8 mouse cellular contexts compared by ENCODE assay signal in the genomic region with DNA sequence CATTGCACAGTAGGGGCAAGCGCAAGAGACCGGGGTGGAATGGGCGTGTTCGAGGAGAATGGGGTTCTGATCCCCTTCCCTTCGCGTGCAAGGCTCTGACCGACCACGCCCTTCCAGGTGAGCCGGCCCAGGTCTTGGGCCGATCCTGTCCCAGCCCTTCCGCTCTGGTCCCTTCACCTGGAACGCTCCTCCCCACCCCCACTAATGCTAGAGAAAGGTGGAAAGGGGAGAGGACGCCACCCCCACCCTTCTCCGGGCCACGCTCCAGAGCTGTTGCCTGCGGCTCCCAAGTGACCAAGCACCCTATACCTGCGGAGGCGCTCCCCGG. TPM values are rescaled to one million over a fixed set of nuclear protein-coding genes. Genes with fewer than 3 reads are reported as not detected.
A peak's percentile ranks its signal among the peaks of the same experiment; 100 is the strongest.
DNase-seq lines count a peak whose midpoint lies in the region; ATAC-seq lines count a peak whose summit lies in the region.

No protein-coding gene starts in this region.

- H3K36me3 ChIP-seq in hindbrain, embryonic 10.5 days: peaks cover 40% of the 10 kb centered on the region
- peaks cover 38% of the 10 kb centered on the region for H3K36me3 ChIP-seq in limb, embryonic 13.5 days
- peaks cover 30% of the 10 kb centered on the region for H3K36me3 ChIP-seq in midbrain, embryonic 12.5 days

- ATAC-seq in limb, embryonic 13.5 days (ENCODE audit: low FRiP score, low read depth): peak; percentile 75
- peak; percentile 70 for ATAC-seq in midbrain, embryonic 12.5 days (ENCODE audit: low FRiP score, low read depth)

- peak overlapping the region; percentile 63 for H3K4me3 ChIP-seq in hindbrain, embryonic 10.5 days
- peak overlapping the region; percentile 65 for H3K4me3 ChIP-seq in limb, embryonic 13.5 days
- peak overlapping the region; percentile 80 for H3K4me3 ChIP-seq in midbrain, embryonic 12.5 days

- peak; percentile 61 for DNase-seq in cerebellum, adult 11 months
- DNase-seq in cerebellum, adult 8-10 months: no peak
- DNase-seq in Muller cell, postnatal 12 days (ENCODE audit: inconsistent ontology term): peak; percentile 16
- DNase-seq in hindbrain, embryonic 10.5 days (ENCODE audit: low spot score): no peak
- no peak for DNase-seq in layer of hippocampus, postnatal 14 days (ENCODE audit: low spot score in 2 of 2)
- no peak for DNase-seq in layer of hippocampus, adult 8-10 months (ENCODE audit: low spot score in 2 of 2)

- H3K27me3 ChIP-seq in hindbrain, embryonic 10.5 days (ENCODE audit: insufficient read depth, poor library complexity, severe bottlenecking): no peaks in the 10 kb centered on the region
- H3K27me3 ChIP-seq in limb, embryonic 13.5 days: no peaks in the 10 kb centered on the region
- no peaks in the 10 kb centered on the region for H3K27me3 ChIP-seq in midbrain, embryonic 12.5 days

- peak overlapping the region; percentile 96 for H3K4me2 ChIP-seq in limb, embryonic 13.5 days (replicated peaks)
- H3K4me2 ChIP-seq in midbrain, embryonic 12.5 days (replicated peaks): peak overlapping the region; percentile 97

- peak overlapping the region; percentile 84 for H3K27ac ChIP-seq in hindbrain, embryonic 10.5 days
- H3K27ac ChIP-seq in limb, embryonic 13.5 days: 0 out of 2 replicates have a peak overlapping the region, but pooled peaks have one; percentile 10
- H3K27ac ChIP-seq in midbrain, embryonic 12.5 days (replicated peaks): no peak overlapping the region

- H3K9me3 ChIP-seq in hindbrain, embryonic 10.5 days: no peaks in the 10 kb centered on the region
- no peaks in the 10 kb centered on the region for H3K9me3 ChIP-seq in limb, embryonic 13.5 days
- H3K9me3 ChIP-seq in midbrain, embryonic 12.5 days: no peaks in the 10 kb centered on the region

- peak overlapping the region; percentile 75 for H3K9ac ChIP-seq in limb, embryonic 13.5 days
- H3K9ac ChIP-seq in midbrain, embryonic 12.5 days (replicated peaks): peak overlapping the region; percentile 84

- peaks cover 22% of the 10 kb centered on the region for H3K4me1 ChIP-seq in hindbrain, embryonic 10.5 days (replicated peaks)
- H3K4me1 ChIP-seq in limb, embryonic 13.5 days: peaks cover 22% of the 10 kb centered on the region
- H3K4me1 ChIP-seq in midbrain, embryonic 12.5 days: peaks cover 11% of the 10 kb centered on the region

- under 1% methylated on average over 19 of the region's 19 CpGs for WGBS in hindbrain, embryonic 10.5 days
- under 1% methylated on average over 19 of the region's 19 CpGs for WGBS in limb, embryonic 13.5 days
- 1% methylated on average over 19 of the region's 19 CpGs for WGBS in midbrain, embryonic 12.5 days

RNA-seq across cellular contexts. Expression of a gene that starts 0.4 kb away (rescaled TPM):
- polyA plus RNA-seq in hindbrain, embryonic 10.5 days (2016; fragmentation: Nextera tagmentation; extraction: Ambion mirVana): 70.3 and 80.9 TPM in 2 replicates
- 86.2 and 94.0 TPM in 2 replicates for polyA plus RNA-seq in limb, embryonic 13.5 days (2015; fragmentation: Nextera tagmentation; extraction: Ambion mirVana)
- 72.1 and 80.6 TPM in 2 replicates for polyA plus RNA-seq in midbrain, embryonic 12.5 days (2016; fragmentation: Nextera tagmentation; extraction: Ambion mirVana)
- total RNA-seq in layer of hippocampus, postnatal 14 days (2021): 10 to 100 TPM; 54.8 to 62.8 TPM
- 10 to 100 TPM; 63.5 to 76.8 (median 70.2) TPM for total RNA-seq in layer of hippocampus, adult 8-10 months (2022)

RNA-seq across cellular contexts. Expression of a gene that starts 10.4 kb away (rescaled TPM):
- 54.1 and 56.2 TPM in 2 replicates for polyA plus RNA-seq in hindbrain, embryonic 10.5 days (2016; fragmentation: Nextera tagmentation; extraction: Ambion mirVana)
- polyA plus RNA-seq in limb, embryonic 13.5 days (2015; fragmentation: Nextera tagmentation; extraction: Ambion mirVana): 69.7 and 77.4 TPM in 2 replicates
- 61.4 and 61.5 TPM in 2 replicates for polyA plus RNA-seq in midbrain, embryonic 12.5 days (2016; fragmentation: Nextera tagmentation; extraction: Ambion mirVana)
- total RNA-seq in layer of hippocampus, postnatal 14 days (2021): 10 to 100 TPM; 24.2 to 25.2 TPM
- total RNA-seq in layer of hippocampus, adult 8-10 months (2022): 10 to 100 TPM; 28.5 to 37.1 (median 33.3) TPM

RNA-seq across cellular contexts. Expression of a gene that starts 17.3 kb away (rescaled TPM):
- polyA plus RNA-seq in hindbrain, embryonic 10.5 days (2016; fragmentation: Nextera tagmentation; extraction: Ambion mirVana): 95.6 and 111 TPM in 2 replicates
- 126 TPM in 2 replicates for polyA plus RNA-seq in limb, embryonic 13.5 days (2015; fragmentation: Nextera tagmentation; extraction: Ambion mirVana)
- 113 and 119 TPM in 2 replicates for polyA plus RNA-seq in midbrain, embryonic 12.5 days (2016; fragmentation: Nextera tagmentation; extraction: Ambion mirVana)
- 10 to 100 TPM; 49.2 to 53.6 TPM for total RNA-seq in layer of hippocampus, postnatal 14 days (2021)
- total RNA-seq in layer of hippocampus, adult 8-10 months (2022): 10 to 100 TPM; 53.7 to 63.6 (median 58.8) TPM

RNA-seq across cellular contexts. Expression of a gene that starts 19.3 kb away (rescaled TPM):
- 250 and 275 TPM in 2 replicates for polyA plus RNA-seq in hindbrain, embryonic 10.5 days (2016; fragmentation: Nextera tagmentation; extraction: Ambion mirVana)
- polyA plus RNA-seq in limb, embryonic 13.5 days (2015; fragmentation: Nextera tagmentation; extraction: Ambion mirVana): 253 and 254 TPM in 2 replicates
- polyA plus RNA-seq in midbrain, embryonic 12.5 days (2016; fragmentation: Nextera tagmentation; extraction: Ambion mirVana): 224 and 226 TPM in 2 replicates
- 100 to 1,000 TPM; 274 to 282 TPM for total RNA-seq in layer of hippocampus, postnatal 14 days (2021)
- 100 to 1,000 TPM; 263 to 286 (median 271) TPM for total RNA-seq in layer of hippocampus, adult 8-10 months (2022)

RNA-seq across cellular contexts. Expression of a gene that starts 20.3 kb away (rescaled TPM):
- 10.4 and 13.0 TPM in 2 replicates for polyA plus RNA-seq in hindbrain, embryonic 10.5 days (2016; fragmentation: Nextera tagmentation; extraction: Ambion mirVana)
- polyA plus RNA-seq in limb, embryonic 13.5 days (2015; fragmentation: Nextera tagmentation; extraction: Ambion mirVana): 12.7 and 14.3 TPM in 2 replicates
- polyA plus RNA-seq in midbrain, embryonic 12.5 days (2016; fragmentation: Nextera tagmentation; extraction: Ambion mirVana): 8.2 and 9.2 TPM in 2 replicates
- 10 to 100 TPM; 31.5 to 34.6 TPM for total RNA-seq in layer of hippocampus, postnatal 14 days (2021)
- 10 to 100 TPM; 11.6 to 13.7 (median 12.4) TPM for total RNA-seq in layer of hippocampus, adult 8-10 months (2022)

Comparison
In these comparisons a context has a peak if more than half of its experiments do, and no peak if none do; other contexts are left out.
1. DNase-seq: peak in cerebellum, adult 11 months (single experiment) and Muller cell, postnatal 12 days (single experiment); none in cerebellum, adult 8-10 months (single experiment), hindbrain, embryonic 10.5 days (single experiment), layer of hippocampus, postnatal 14 days (0 of 2) and layer of hippocampus, adult 8-10 months (0 of 2).
2. Peak in every context shown above with its lines, with median percentiles within 50 percentile points of each other: H3K4me3 ChIP-seq.